Mouse (Mus musculus) C2C12 (cell line): ENCODE measurements around the gene Asic2.

ENCODE experiments used
- CTCF ChIP-seq: IDR thresholded peaks from one replicate; pipeline ENCODE4 v1.5.1; 2011; ENCODE audit not compliant: control insufficient read depth, insufficient read depth, insufficient read length
- MYOD1 ChIP-seq: IDR thresholded peaks from one replicate; pipeline ENCODE4 v1.6.1; 2011; ENCODE audit warnings: low read depth; ENCODE audit not compliant: control insufficient read depth, insufficient read length
- MYOG ChIP-seq: IDR thresholded peaks from one replicate; pipeline ENCODE4 v1.6.1; 2011; ENCODE audit not compliant: control insufficient read depth, insufficient read length; ENCODE audit errors: extremely low read depth

GRCm38 (mm10) chr11:81738995-81739394 lies 229.3 kb downstream of the Asic2 start:
- TF ChIP-seq CTCF, result no peak
- TF ChIP-seq MYOD1, result no peak
- TF ChIP-seq MYOG, result no peak
